Comparison of ENCODE assay signal across 9 mouse cellular contexts in genomic region chr8:88668400-88669086, GRCm38 (mm10). TPM values are rescaled to one million over a fixed set of nuclear protein-coding genes. Genes with fewer than 3 reads are reported as not detected.
DNase-seq lines count a peak whose midpoint lies in the region; ATAC-seq lines count a peak whose summit lies in the region.
"Had no signal": no experiment of that assay in that cellular context is flagged by ENCODE, and none has a peak within 500 bp of the region (broad histone marks: within the 10 kb centered on the region; RNA-seq: fewer than 3 reads in every experiment).

No protein-coding gene starts in this region.

- no peaks in the 10 kb centered on the region for H3K36me3 ChIP-seq in forebrain, embryonic 12.5 days (replicated peaks)
- no peaks in the 10 kb centered on the region for H3K36me3 ChIP-seq in forebrain, embryonic 10.5 days (replicated peaks)
- H3K36me3 ChIP-seq: G1E had no signal

- H3K27me3 ChIP-seq in forebrain, embryonic 12.5 days = no peaks in the 10 kb centered on the region
- H3K27me3 ChIP-seq in forebrain, embryonic 10.5 days (ENCODE audit: poor library complexity, severe bottlenecking) = no peaks in the 10 kb centered on the region

- H3K4me2 ChIP-seq in forebrain, embryonic 12.5 days = no peak overlapping the region

- H3K9ac ChIP-seq in forebrain, embryonic 12.5 days = no peak overlapping the region

- H3K4me1 ChIP-seq in forebrain, embryonic 12.5 days = peaks cover 16% of the 10 kb centered on the region
- peaks cover 25% of the 10 kb centered on the region for H3K4me1 ChIP-seq in forebrain, embryonic 10.5 days

- H3K4me3 ChIP-seq in forebrain, embryonic 12.5 days (replicated peaks) = no peak overlapping the region
- no peak overlapping the region for H3K4me3 ChIP-seq in forebrain, embryonic 10.5 days

- H3K9me3 ChIP-seq in forebrain, embryonic 12.5 days = no peaks in the 10 kb centered on the region
- H3K9me3 ChIP-seq in forebrain, embryonic 10.5 days = no peaks in the 10 kb centered on the region
- H3K9me3 ChIP-seq: G1E had no signal

- no peak for DNase-seq in forebrain, embryonic 10.5 days (ENCODE audit: extremely low spot score, low spot score)
- peak; percentile 44 for DNase-seq in 3T3-L1 (ENCODE audit: low read depth, low spot score)
- peak; percentile 21 to 35 for DNase-seq in kidney, postnatal 36 days
- peak; percentile 80 to 92 for DNase-seq in monocyte, adult 2 months (ENCODE audit: low read depth in 1 of 2, low spot score in 2 of 2)
- peak; percentile 57 for DNase-seq in thymus, postnatal 14 days
- DNase-seq in yolk sac, embryonic 10.5 days (ENCODE audit: low spot score) = no peak

- ATAC-seq in forebrain, embryonic 12.5 days (ENCODE audit: low FRiP score) = 0 out of 2 replicates have a peak, but pooled peaks have one; percentile 46
- ATAC-seq in common myeloid progenitor, adult 5-6 weeks (replicated peaks; ENCODE audit: low read depth, poor library complexity, severe bottlenecking) = peak; percentile 80

- H3K27ac ChIP-seq in forebrain, embryonic 12.5 days = 0 out of 2 replicates have a peak overlapping the region, but pooled peaks have one; percentile 16
- no peak overlapping the region; the same call in 1 of the 2 replicates for H3K27ac ChIP-seq in forebrain, embryonic 10.5 days

- 50% methylated on average over 14 of the region's 14 CpGs for WGBS in forebrain, embryonic 12.5 days
- WGBS in forebrain, embryonic 10.5 days = 75% methylated on average over 14 of the region's 14 CpGs

RNA-seq across cellular contexts. Expression of gene Nod2, which starts 21.4 kb away (rescaled TPM):
- 0.11 and 0.13 TPM in 2 replicates for polyA plus RNA-seq in forebrain, embryonic 12.5 days (2016; fragmentation: Nextera tagmentation; extraction: Ambion mirVana)
- polyA plus RNA-seq in forebrain, embryonic 10.5 days (2016; fragmentation: Nextera tagmentation; extraction: Ambion mirVana) = 0.07 and 0.20 TPM in 2 replicates
- total RNA-seq in common myeloid progenitor, adult 5-6 weeks (2017) = 0.14 TPM in 1 of 2 replicates, not detected in the other

RNA-seq across cellular contexts. Expression of gene Cyld, which starts 28.3 kb away (rescaled TPM):
- 14.9 and 15.3 TPM in 2 replicates for polyA plus RNA-seq in forebrain, embryonic 12.5 days (2016; fragmentation: Nextera tagmentation; extraction: Ambion mirVana)
- polyA plus RNA-seq in forebrain, embryonic 10.5 days (2016; fragmentation: Nextera tagmentation; extraction: Ambion mirVana) = 8.5 and 10.0 TPM in 2 replicates
- 41.7 and 43.0 TPM in 2 replicates for total RNA-seq in common myeloid progenitor, adult 5-6 weeks (2017)

RNA-seq across cellular contexts. Expression of gene Snx20, which starts 32.6 kb away (rescaled TPM):
- polyA plus RNA-seq in forebrain, embryonic 12.5 days (2016; fragmentation: Nextera tagmentation; extraction: Ambion mirVana) = 0.60 and 0.93 TPM in 2 replicates
- polyA plus RNA-seq in forebrain, embryonic 10.5 days (2016; fragmentation: Nextera tagmentation; extraction: Ambion mirVana) = 0.47 and 1.0 TPM in 2 replicates
- 10.4 and 10.7 TPM in 2 replicates for total RNA-seq in common myeloid progenitor, adult 5-6 weeks (2017)

Comparison
In these comparisons a context has a peak if more than half of its experiments do, and no peak if none do; other contexts are left out.
1. DNase-seq: peak in 3T3-L1 (single experiment), kidney, postnatal 36 days (2 of 2), monocyte, adult 2 months (2 of 2) and thymus, postnatal 14 days (single experiment); none in forebrain, embryonic 10.5 days (single experiment) and yolk sac, embryonic 10.5 days (single experiment).